Mouse (Mus musculus): ENCODE measurements around the gene Alyref. TPM values are rescaled to one million over a fixed set of nuclear protein-coding genes. Genes with fewer than 3 reads are reported as not detected.

Alyref gene
- total RNA-seq, 1 experiment: 397 TPM

DNA sequence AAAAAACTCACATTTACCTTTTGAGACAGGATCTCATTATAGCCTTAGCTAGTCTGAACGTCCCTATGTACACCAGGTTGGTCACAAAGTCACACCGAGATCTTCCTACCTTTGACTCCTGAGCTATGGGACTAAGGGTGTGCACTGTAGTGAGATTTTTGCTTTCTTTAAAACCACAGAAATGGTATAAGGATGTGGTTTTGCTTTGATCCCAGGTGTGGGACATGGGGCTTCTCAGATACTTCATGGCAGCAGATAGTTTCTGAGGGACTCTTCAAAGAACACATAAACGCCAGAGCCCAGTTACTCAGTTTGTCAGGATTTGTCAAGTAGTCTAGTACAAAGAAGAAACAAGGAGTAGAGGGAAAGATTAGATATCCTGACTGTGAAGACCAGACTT is 2.6 kb upstream of the Alyref start:
- no peak for TF ChIP-seq ZC3H11A (IDR thresholded peaks at IDR 0.05; ENCODE audit: borderline replicate concordance, low read depth, low read length)
- no peak for TF ChIP-seq CHD2 (IDR thresholded peaks at IDR 0.05; ENCODE audit: low read depth, low read length)
- no peak for TF ChIP-seq MAFK (IDR thresholded peaks at IDR 0.05; ENCODE audit: insufficient read depth, low read depth, low read length)
- TF ChIP-seq ZNF384 (IDR thresholded peaks at IDR 0.05; ENCODE audit: low read depth, low read length): no peak
- TF ChIP-seq HCFC1 (IDR thresholded peaks at IDR 0.05; ENCODE audit: borderline replicate concordance, insufficient read depth, low read length): no peak
- DNase-seq (ENCODE audit: low read depth, low spot score): no peak
- Histone ChIP-seq H3K9ac (ENCODE audit: insufficient read depth, low read depth, low read length, poor library complexity, severe bottlenecking) (no peak overlapping the region), H3K27ac (ENCODE audit: insufficient read depth, low read depth, low read length, poor library complexity, severe bottlenecking) (no peak overlapping the region), H3K4me3 (ENCODE audit: insufficient read depth in 1 of 2, low read depth in 1 of 2, low read length in 2 of 2, poor library complexity in 1 of 2, severe bottlenecking in 1 of 2) (no peak overlapping the region), H3K4me1 (ENCODE audit: control insufficient read depth in 2 of 2, insufficient read depth in 2 of 2, low read length in 2 of 2, poor library complexity in 1 of 2) (peaks cover 4 to 7% of the 10 kb centered on the region in 2 experiments; a peak in 3 of 4 replicates), H3K9me3 (ENCODE audit: control insufficient read depth, insufficient read depth, low read depth, low read length) (no peaks in the 10 kb centered on the region), H3K36me3 (ENCODE audit: control insufficient read depth, insufficient read depth, low read length, poor library complexity, severe bottlenecking) (peaks cover 32% of the 10 kb centered on the region)
- in situ Hi-C loops (cut with MboI; ENCODE audit: low sequenced_read_pairs in 2 of 2, unreplicated experiment in 2 of 2): no loop called here

DNA sequence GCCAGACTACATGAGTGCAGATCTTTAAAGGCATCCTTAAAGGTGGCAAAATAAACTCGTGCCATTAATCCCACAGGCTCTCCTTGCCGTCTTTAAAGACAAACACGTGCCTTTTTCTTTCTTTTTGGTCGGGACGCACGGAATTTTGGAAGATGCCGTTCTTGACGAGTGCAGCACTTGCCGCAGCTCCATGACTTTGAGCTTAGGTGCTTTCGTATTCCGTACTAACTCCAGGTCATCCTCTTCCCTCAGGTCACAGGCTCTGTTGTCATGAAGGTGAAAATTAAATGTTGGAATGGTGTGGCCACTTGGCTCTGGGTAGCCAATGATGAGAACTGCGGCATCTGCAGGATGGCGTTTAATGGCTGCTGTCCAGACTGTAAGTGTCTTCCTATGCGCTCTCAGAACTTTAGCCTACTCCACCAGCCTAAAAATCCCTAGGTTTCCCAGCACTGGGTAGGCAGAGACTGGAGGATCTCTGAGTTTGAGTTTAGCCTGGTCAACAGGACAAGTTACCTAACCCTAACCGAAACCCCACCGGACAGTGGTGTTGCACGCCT is 905 bp upstream of the Alyref start:
- TF ChIP-seq CHD2 (IDR thresholded peaks at IDR 0.05; ENCODE audit: low read depth, low read length): no peak
- TF ChIP-seq HCFC1 (IDR thresholded peaks at IDR 0.05; ENCODE audit: borderline replicate concordance, insufficient read depth, low read length): no peak
- no peak for TF ChIP-seq ZNF384 (IDR thresholded peaks at IDR 0.05; ENCODE audit: low read depth, low read length)
- no peak for TF ChIP-seq ZC3H11A (IDR thresholded peaks at IDR 0.05; ENCODE audit: borderline replicate concordance, low read depth, low read length)
- TF ChIP-seq MAFK (IDR thresholded peaks at IDR 0.05; ENCODE audit: insufficient read depth, low read depth, low read length): no peak
- Histone ChIP-seq H3K4me3 (ENCODE audit: insufficient read depth in 1 of 2, low read depth in 1 of 2, low read length in 2 of 2, poor library complexity in 1 of 2, severe bottlenecking in 1 of 2) (peak overlapping the region; percentile 74 to 87), H3K27ac (ENCODE audit: insufficient read depth, low read depth, low read length, poor library complexity, severe bottlenecking) (peak overlapping the region; percentile 67; the same call in 1 of the 2 replicates), H3K9me3 (ENCODE audit: control insufficient read depth, insufficient read depth, low read depth, low read length) (no peaks in the 10 kb centered on the region), H3K9ac (ENCODE audit: insufficient read depth, low read depth, low read length, poor library complexity, severe bottlenecking) (peak overlapping the region; percentile 84), H3K36me3 (ENCODE audit: control insufficient read depth, insufficient read depth, low read length, poor library complexity, severe bottlenecking) (peaks cover 42% of the 10 kb centered on the region), H3K4me1 (ENCODE audit: control insufficient read depth in 2 of 2, insufficient read depth in 2 of 2, low read length in 2 of 2, poor library complexity in 1 of 2) (peaks cover 4 to 7% of the 10 kb centered on the region in 2 experiments; a peak in 3 of 4 replicates)
- in situ Hi-C loops (cut with MboI; ENCODE audit: low sequenced_read_pairs in 2 of 2, unreplicated experiment in 2 of 2): no loop called here
- DNase-seq (ENCODE audit: low read depth, low spot score): no peak

DNA sequence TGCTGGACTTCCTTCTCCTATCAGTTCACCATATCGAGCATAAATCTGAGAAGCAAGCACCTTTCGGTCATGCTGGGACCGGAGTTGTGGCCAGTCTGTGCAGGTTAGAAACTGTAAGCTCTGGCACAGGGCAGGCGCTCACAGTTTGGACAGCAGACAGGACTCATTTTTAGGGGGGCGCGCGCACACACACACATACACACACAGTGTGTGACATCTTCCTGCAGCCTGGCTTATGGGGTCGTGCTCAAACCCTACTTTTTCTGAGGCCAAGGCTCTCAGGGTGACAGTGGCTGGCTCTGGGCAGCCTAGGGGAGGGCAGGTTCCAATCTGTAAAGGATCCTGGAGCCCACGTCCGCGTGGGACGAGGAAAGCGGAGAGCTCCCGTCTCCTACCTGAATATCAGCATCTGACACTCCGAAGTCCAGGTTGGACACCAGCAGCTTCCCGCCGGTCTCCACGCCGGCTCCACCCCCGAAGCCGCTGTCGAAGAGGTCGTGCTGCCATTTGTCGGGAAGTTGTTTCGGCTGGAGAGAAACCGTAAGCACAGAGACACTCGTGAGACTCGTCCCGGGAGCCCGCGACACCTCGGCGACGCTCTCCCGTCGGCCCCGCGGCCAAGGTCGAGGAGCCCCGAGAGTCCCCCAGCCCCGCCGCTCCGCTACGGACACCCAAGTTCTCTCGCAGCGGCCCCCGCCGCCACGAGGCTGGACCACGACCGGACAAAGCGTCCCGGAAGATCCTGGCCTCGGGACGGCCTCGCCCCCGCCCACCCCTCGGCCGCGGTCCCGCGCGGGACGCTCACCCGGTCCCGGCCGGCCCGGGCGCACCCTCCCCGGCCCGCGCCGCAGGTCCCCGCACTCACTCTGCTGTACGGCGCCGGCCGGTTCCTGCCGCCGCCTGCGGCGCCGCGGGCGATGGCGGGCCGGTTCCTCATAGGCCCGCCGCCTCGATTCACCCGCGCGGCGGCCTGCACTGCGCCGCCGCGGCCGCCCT is 627 bp downstream of the Alyref start:
- H3K4me3 ChIP-seq (ENCODE audit: insufficient read depth in 1 of 2, low read depth in 1 of 2, low read length in 2 of 2, poor library complexity in 1 of 2, severe bottlenecking in 1 of 2): peak overlapping the region; percentile 86 to 87
- peak overlapping the region; percentile 78 for H3K27ac ChIP-seq (ENCODE audit: insufficient read depth, low read depth, low read length, poor library complexity, severe bottlenecking)
- in situ Hi-C loops (cut with MboI; ENCODE audit: low sequenced_read_pairs in 2 of 2, unreplicated experiment in 2 of 2): no loop called here
- peak overlapping the region; percentile 95 for H3K9ac ChIP-seq (ENCODE audit: insufficient read depth, low read depth, low read length, poor library complexity, severe bottlenecking)
- H3K4me1 ChIP-seq (ENCODE audit: control insufficient read depth in 2 of 2, insufficient read depth in 2 of 2, low read length in 2 of 2, poor library complexity in 1 of 2): peaks cover 4 to 7% of the 10 kb centered on the region in 2 experiments; a peak in 3 of 4 replicates
- peaks cover 42% of the 10 kb centered on the region for H3K36me3 ChIP-seq (ENCODE audit: control insufficient read depth, insufficient read depth, low read length, poor library complexity, severe bottlenecking)
- TF ChIP-seq HCFC1 (IDR thresholded peaks at IDR 0.05; ENCODE audit: borderline replicate concordance, insufficient read depth, low read length): no peak
- no peak for TF ChIP-seq ZC3H11A (IDR thresholded peaks at IDR 0.05; ENCODE audit: borderline replicate concordance, low read depth, low read length)
- TF ChIP-seq CHD2 (IDR thresholded peaks at IDR 0.05; ENCODE audit: low read depth, low read length): no peak
- DNase-seq (ENCODE audit: low read depth, low spot score): no peak
- no peaks in the 10 kb centered on the region for H3K9me3 ChIP-seq (ENCODE audit: control insufficient read depth, insufficient read depth, low read depth, low read length)

- Histone ChIP-seq H3K27ac (ENCODE audit: insufficient read depth, low read depth, low read length, poor library complexity, severe bottlenecking) (no peak overlapping the region), H3K4me1 (ENCODE audit: control insufficient read depth in 2 of 2, insufficient read depth in 2 of 2, low read length in 2 of 2, poor library complexity in 1 of 2) (no peaks in the 10 kb centered on the region), H3K9ac (ENCODE audit: insufficient read depth, low read depth, low read length, poor library complexity, severe bottlenecking) (no peak overlapping the region), H3K36me3 (ENCODE audit: control insufficient read depth, insufficient read depth, low read length, poor library complexity, severe bottlenecking) (peaks cover 33% of the 10 kb centered on the region), H3K9me3 (ENCODE audit: control insufficient read depth, insufficient read depth, low read depth, low read length) (no peaks in the 10 kb centered on the region), H3K4me3 (ENCODE audit: insufficient read depth in 1 of 2, low read depth in 1 of 2, low read length in 2 of 2, poor library complexity in 1 of 2, severe bottlenecking in 1 of 2) (no peak overlapping the region)
- no peak for DNase-seq (ENCODE audit: low read depth, low spot score)
- in situ Hi-C loops (cut with MboI; ENCODE audit: low sequenced_read_pairs in 2 of 2, unreplicated experiment in 2 of 2): no loop called here
- TF ChIP-seq CHD2 (IDR thresholded peaks at IDR 0.05; ENCODE audit: low read depth, low read length): no peak
- TF ChIP-seq MAFK (IDR thresholded peaks at IDR 0.05; ENCODE audit: insufficient read depth, low read depth, low read length): no peak
- no peak for TF ChIP-seq ZC3H11A (IDR thresholded peaks at IDR 0.05; ENCODE audit: borderline replicate concordance, low read depth, low read length)
- no peak for TF ChIP-seq HCFC1 (IDR thresholded peaks at IDR 0.05; ENCODE audit: borderline replicate concordance, insufficient read depth, low read length)
- TF ChIP-seq ZNF384 (IDR thresholded peaks at IDR 0.05; ENCODE audit: low read depth, low read length): no peak
Measured at GRCm38 (mm10) chr11:120588531-120588930, 9.6 kb downstream of the Alyref start.

Data from ES-E14 (cell line).